Mouse (Mus musculus): ENCODE measurements at regions not wholly inside any gene's neighbourhood (a gene's known extent, or its start where the extent isn't known, plus 50 kb on each side); places are given as distances from the start of the nearest gene placed in this dataset.

GRCm38 (mm10) chr15:60630756-60631402, 222.7 kb downstream of the Fam84b start:
- DNase-seq: peak in 1 of 2 experiments; percentile 8

GRCm38 (mm10) chr15:60618801-60619200, 234.8 kb downstream of the Fam84b start:
- no peak for DNase-seq

GRCm38 (mm10) chr15:60617371-60617770, 236.2 kb downstream of the Fam84b start:
- DNase-seq: no peak

- no peak for DNase-seq
These were observed 251.7 kb downstream of the Fam84b start for GRCm38 (mm10) chr15:60601885-60602284.

- DNase-seq: no peak
These were observed 276.5 kb downstream of the Fam84b start for GRCm38 (mm10) chr15:60577084-60577483.

- DNase-seq: no peak
These were observed 287.3 kb downstream of the Fam84b start for GRCm38 (mm10) chr15:60566267-60566666.

- DNase-seq: no peak
These were observed 288.6 kb downstream of the Fam84b start for GRCm38 (mm10) chr15:60565017-60565416.

- no peak for DNase-seq
These were observed 292.9 kb downstream of the Fam84b start for GRCm38 (mm10) chr15:60560641-60561040.

GRCm38 (mm10) chr15:60555691-60556090, 297.9 kb downstream of the Fam84b start:
- DNase-seq: no peak

- no peak for DNase-seq
These were observed 299.0 kb downstream of the Fam84b start for GRCm38 (mm10) chr15:60554587-60554986.

- no peak for DNase-seq
These were observed 305.5 kb downstream of the Fam84b start for GRCm38 (mm10) chr15:60548045-60548444.

GRCm38 (mm10) chr15:60537191-60537590, 316.4 kb downstream of the Fam84b start:
- DNase-seq: no peak

- no peak for DNase-seq
These were observed 318.9 kb downstream of the Fam84b start for GRCm38 (mm10) chr15:60534701-60535100.

- DNase-seq: no peak
These were observed 336.8 kb downstream of the Fam84b start for GRCm38 (mm10) chr15:60516810-60517209.

GRCm38 (mm10) chr15:60476755-60477310, 376.7 kb downstream of the Fam84b start:
- no peak for DNase-seq

GRCm38 (mm10) chr15:60475086-60475485, 378.5 kb downstream of the Fam84b start:
- DNase-seq: no peak

- DNase-seq: no peak
These were observed 415.5 kb upstream of the 4933412E24Rik start for GRCm38 (mm10) chr15:60431916-60432315.

- peak in 1 of 2 experiments; percentile 4 for DNase-seq
These were observed 402.7 kb upstream of the 4933412E24Rik start for GRCm38 (mm10) chr15:60419081-60419480.

- no peak for DNase-seq
These were observed 375.9 kb upstream of the 4933412E24Rik start for GRCm38 (mm10) chr15:60392267-60392666.

- no peak for DNase-seq
These were observed 373.9 kb upstream of the 4933412E24Rik start for GRCm38 (mm10) chr15:60390336-60390735.

GRCm38 (mm10) chr15:60387962-60388361, 371.5 kb upstream of the 4933412E24Rik start:
- peak in 1 of 2 experiments; percentile 12 for DNase-seq
